Mouse (Mus musculus) forebrain, embryonic 13.5 days (tissue): ENCODE data around the gene Heatr4. TPM values are rescaled to one million over a fixed set of nuclear protein-coding genes. Genes with fewer than 3 reads are reported as not detected.

Experiments used
- polyA plus RNA-seq: library from polyadenylated mRNA; unstranded; fragments of >200 nt; fragmentation: Nextera tagmentation; extraction: Ambion mirVana; gene quantifications from 2 replicates; pipeline ENCODE4 v1.2.1, GENCODE M21; 2015

Gene Heatr4
- polyA plus RNA-seq, 1 experiment from 2014 or later: 0.05 TPM

Other genes starting within 250 kb of the Heatr4 start
- 0.10 and 0.19 TPM in 2 replicates for gene Papln, start 221.2 kb downstream of the Heatr4 start, polyA plus RNA-seq
- 23.2 and 26.2 TPM in 2 replicates for gene Numb, start 62.9 kb downstream of the Heatr4 start, polyA plus RNA-seq
- 8.6 and 9.4 TPM in 2 replicates for gene Riox1, start 34.2 kb downstream of the Heatr4 start, polyA plus RNA-seq
- 9.9 and 11.1 TPM in 2 replicates for gene Acot2, start 3.0 kb upstream of the Heatr4 start, polyA plus RNA-seq
- gene Acot1, start 24.6 kb upstream of the Heatr4 start, polyA plus RNA-seq: 54.0 and 56.5 TPM in 2 replicates
- 0.09 and 0.10 TPM in 2 replicates for gene Acot4, start 53.5 kb upstream of the Heatr4 start, polyA plus RNA-seq
- gene Gm49366, start 54.1 kb upstream of the Heatr4 start, polyA plus RNA-seq: not detected in 2 replicates
- 0.70 and 0.79 TPM in 2 replicates for gene Acot3, start 67.3 kb upstream of the Heatr4 start, polyA plus RNA-seq
- gene Acot5, start 84.5 kb upstream of the Heatr4 start, polyA plus RNA-seq: not detected in 2 replicates
- 0.84 and 0.99 TPM in 2 replicates for gene Acot6, start 115.8 kb upstream of the Heatr4 start, polyA plus RNA-seq
- gene Dnal1, start 129.5 kb upstream of the Heatr4 start, polyA plus RNA-seq: 9.2 and 11.0 TPM in 2 replicates
- gene Pnma1, start 163.6 kb upstream of the Heatr4 start, polyA plus RNA-seq: 3.6 and 4.3 TPM in 2 replicates
- 5.0 and 5.6 TPM in 2 replicates for gene Elmsan1, start 234.0 kb upstream of the Heatr4 start, polyA plus RNA-seq